Mouse (Mus musculus) MEL (cell line): Measurements from ENCODE around the gene Tspan17.

ENCODE experiments used
- CTCF ChIP-seq, 3 experiments: IDR thresholded peaks in 2 of 3; conservative IDR thresholded peaks in 1 of 3; 2 replicates each; pipeline ENCODE4 v1.5.1; 2011 to 2012; ENCODE audit warnings: low read length in 3 of 3, low read depth in 2 of 3, mild to moderate bottlenecking in 2 of 3, improper control_type of control experiment in 1 of 3, inconsistent platforms in 1 of 3, mixed read lengths in 1 of 3, moderate library complexity in 1 of 3; ENCODE audit not compliant: control insufficient read depth in 1 of 3, insufficient read depth in 1 of 3, poor library complexity in 1 of 3, severe bottlenecking in 1 of 3
- EP300 ChIP-seq, 2 experiments: IDR thresholded peaks; 2 replicates each; pipeline ENCODE4 v1.6.1; 2011; ENCODE audit warnings: improper control_type of control experiment in 2 of 2, low read length in 2 of 2, low read depth in 1 of 2, mild to moderate bottlenecking in 1 of 2
- MEF2A ChIP-seq: IDR thresholded peaks from 2 replicates; pipeline ENCODE4 v1.6.1; 2014; ENCODE audit warnings: low read depth, mild to moderate bottlenecking, inconsistent platforms, low read length, improper control_type of control experiment; ENCODE audit not compliant: poor library complexity, insufficient replicate concordance, severe bottlenecking; ENCODE audit errors: extremely low read depth
- POLR2AphosphoS5 ChIP-seq: IDR thresholded peaks from 2 replicates; pipeline ENCODE4 v1.6.1; 2012; ENCODE audit warnings: low read depth, borderline replicate concordance, mild to moderate bottlenecking, inconsistent platforms, low read length, moderate library complexity, mixed read lengths
- TAL1 ChIP-seq: IDR thresholded peaks from 2 replicates; pipeline ENCODE4 v1.6.1; 2012; ENCODE audit warnings: mild to moderate bottlenecking, inconsistent platforms, low read length, moderate library complexity, mixed read lengths
- ZMIZ1 ChIP-seq: IDR thresholded peaks from 2 replicates; pipeline ENCODE4 v1.6.1; 2012; ENCODE audit warnings: low read depth, mild to moderate bottlenecking, inconsistent platforms, low read length, improper control_type of control experiment, moderate library complexity

- TF ChIP-seq EP300 (IDR thresholded peaks at IDR 0.05; ENCODE audit: low read depth in 1 of 2, low read length in 2 of 2) (no peak), CTCF (IDR thresholded peaks at IDR 0.05 in 2 of 3, conservative IDR thresholded peaks at IDR 0.05 in 1 of 3; ENCODE audit: control insufficient read depth in 1 of 3, insufficient read depth in 1 of 3, low read depth in 2 of 3, low read length in 3 of 3, poor library complexity in 1 of 3, severe bottlenecking in 1 of 3) (no peak), TAL1 (no peak), POLR2AphosphoS5 (no peak), MEF2A (no peak), ZMIZ1 (no peak)
Observed at GRCm38 (mm10) chr13:54753733-54754132, 35.4 kb upstream of the Tspan17 start.
